Mouse (Mus musculus) cerebellum, postnatal 4 days (tissue): ENCODE measurements around the gene Amelx.

Experiments
- DNase-seq, 2 experiments: peaks; one replicate each; pipeline ENCODE4 v3.0.0; 2022; ENCODE audit warnings: low spot score in 2 of 2, mixed read lengths in 1 of 2

Gene Amelx

GRCm38 (mm10) chrX:169187100-169187499 lies at the start of gene Amelx:
TSS of gene Amelx (minus strand) at chrX:169187200.
- no peak for DNase-seq

- no peak for DNase-seq
Observed at GRCm38 (mm10) chrX:169222357-169223062, 35.5 kb upstream of the Amelx start.

- no peak for DNase-seq
Observed at GRCm38 (mm10) chrX:169220064-169220463, 33.1 kb upstream of the Amelx start.

GRCm38 (mm10) chrX:169210019-169210418 lies 23.0 kb upstream of the Amelx start:
- no peak for DNase-seq

GRCm38 (mm10) chrX:169178634-169179033 lies 8.4 kb downstream of the Amelx start:
- DNase-seq: no peak

- no peak for DNase-seq
Observed at GRCm38 (mm10) chrX:169173796-169174195, 13.2 kb downstream of the Amelx start.

- DNase-seq: no peak
Observed at GRCm38 (mm10) chrX:169170981-169171380, 16.0 kb downstream of the Amelx start.

- no peak for DNase-seq
Observed at GRCm38 (mm10) chrX:169158385-169158784, 28.6 kb downstream of the Amelx start.

- DNase-seq: no peak
Observed at GRCm38 (mm10) chrX:169153805-169154204, 33.2 kb downstream of the Amelx start.

- no peak for DNase-seq
Observed at GRCm38 (mm10) chrX:169140467-169140866, 46.5 kb downstream of the Amelx start.

- DNase-seq: no peak
Observed at GRCm38 (mm10) chrX:169139758-169140157, 47.2 kb downstream of the Amelx start.
